Mouse (Mus musculus) neutrophil, adult 83 days (primary cell): ENCODE results near the gene Vmn1r151. TPM values are rescaled to one million over a fixed set of nuclear protein-coding genes. Genes with fewer than 3 reads are reported as not detected.

Experiments used
- total RNA-seq, 2 experiments: library from RNA; stranded (reverse); gene quantifications; one replicate each; pipeline ENCODE4 v1.2.4; 2023

Vmn1r151 gene
- total RNA-seq = not detected

DNA sequence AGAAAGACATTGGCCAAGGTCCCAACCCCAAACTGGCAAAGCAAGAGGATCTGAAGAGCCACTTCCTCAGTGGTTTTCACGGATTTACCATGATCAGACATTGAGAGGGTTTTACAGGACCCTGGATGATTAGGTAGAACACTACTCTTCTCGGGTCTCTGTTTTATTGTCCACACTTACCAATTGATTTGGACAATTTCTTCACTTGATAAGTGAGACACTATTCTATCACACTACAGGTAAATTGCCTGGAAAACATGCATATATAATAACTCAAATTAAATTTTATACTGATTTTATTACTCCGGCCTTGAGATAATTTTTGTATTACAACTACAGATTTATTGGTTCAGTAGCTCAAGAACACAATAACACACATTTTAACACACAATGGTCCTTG is at the start of gene Vmn1r151:
Gene Vmn1r151 (minus strand): TSS at position 101 of the 400 bp plus-strand sequence.

DNA sequence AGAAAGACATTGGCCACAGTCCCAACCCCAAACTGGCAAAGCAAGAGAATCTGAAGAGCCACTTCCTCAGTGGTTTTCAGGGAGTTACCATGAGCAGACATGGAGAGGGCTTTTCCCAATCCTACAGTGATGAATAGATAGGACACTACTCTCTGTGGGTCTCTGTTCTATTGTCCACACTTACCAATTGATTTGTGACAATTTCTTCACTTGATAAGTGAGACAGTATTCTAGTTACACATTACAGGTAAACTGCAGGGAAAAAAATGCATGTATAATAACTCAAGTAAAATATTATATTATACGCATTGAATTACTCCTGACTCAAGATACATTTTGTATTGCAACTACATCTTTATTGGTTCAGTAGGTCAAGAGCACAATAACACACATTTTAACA is 35.3 kb upstream of the Vmn1r151 start, which contains the start of gene Gm8677:
Gene Gm8677 (minus strand): TSS at position 101 of the 400 bp plus-strand sequence.

DNA sequence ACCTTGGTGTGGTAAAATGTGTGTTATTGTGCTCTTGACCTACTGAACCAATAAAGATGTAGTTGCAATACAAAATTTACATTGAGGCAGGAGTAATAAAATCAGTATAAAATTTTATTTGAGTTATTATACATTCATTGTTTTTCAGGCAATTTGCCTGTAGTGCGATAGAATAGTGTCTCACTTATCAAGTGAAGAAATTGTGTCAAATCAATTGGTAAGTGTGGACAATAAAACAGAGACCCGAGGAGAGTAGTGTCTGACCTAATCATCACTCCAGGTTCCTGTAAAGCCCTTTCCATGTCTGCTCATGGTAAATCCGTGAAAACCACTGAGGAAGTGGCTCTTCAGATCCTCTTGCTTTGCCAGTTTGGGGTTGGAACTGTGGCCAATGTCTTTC is 23.2 kb upstream of the Vmn1r151 start, which contains the start of gene Vmn1r152:
Gene Vmn1r152 (plus strand): TSS at position 301 of the 400 bp plus-strand sequence.

DNA sequence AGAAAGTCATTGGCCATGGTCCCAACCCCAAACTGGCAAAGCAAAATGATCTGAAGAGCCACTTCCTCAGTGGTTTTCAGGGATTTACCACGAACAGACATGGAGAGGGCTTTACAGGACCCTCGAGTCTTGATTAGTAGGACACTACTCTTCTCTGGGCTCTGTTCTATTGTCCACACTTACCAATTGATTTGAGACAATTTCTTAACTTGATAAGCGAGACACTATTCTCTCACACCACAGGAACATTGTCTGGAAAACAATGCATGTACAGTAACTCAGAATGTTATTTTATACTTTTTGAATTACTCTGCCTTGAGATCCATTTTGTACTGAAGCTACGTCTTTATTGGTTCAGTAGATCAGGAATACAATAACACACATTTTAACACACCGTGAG is 35.5 kb downstream of the Vmn1r151 start, which contains the start of gene Gm10665:
Gene Gm10665 (minus strand): TSS at position 101 of the 400 bp plus-strand sequence.

Other genes with a start within 250 kb of the Vmn1r151 start
- gene Gm4187, start 170.0 kb downstream of the Vmn1r151 start, total RNA-seq = not detected
- gene Gm8660, start 128.6 kb downstream of the Vmn1r151 start, total RNA-seq = not detected
- gene Vmn1r148, start 86.1 kb downstream of the Vmn1r151 start, total RNA-seq = not detected
- gene Vmn1r149, start 61.4 kb downstream of the Vmn1r151 start, total RNA-seq = not detected
- not detected for gene Gm10665, start 35.6 kb downstream of the Vmn1r151 start, total RNA-seq
- gene Vmn1r152, start 23.3 kb upstream of the Vmn1r151 start, total RNA-seq = not detected
- gene Gm8677, start 35.2 kb upstream of the Vmn1r151 start, total RNA-seq = not detected
- gene Gm4201, start 65.7 kb upstream of the Vmn1r151 start, total RNA-seq = not detected
- not detected for gene Gm4565, start 88.4 kb upstream of the Vmn1r151 start, total RNA-seq
- not detected for gene Vmn1r155, start 158.3 kb upstream of the Vmn1r151 start, total RNA-seq
- gene Gm8693, start 192.6 kb upstream of the Vmn1r151 start, total RNA-seq = not detected
- gene Gm4567, start 220.0 kb upstream of the Vmn1r151 start, total RNA-seq = not detected